Mouse (Mus musculus) lung, embryonic 15.5 days (tissue): ENCODE measurements around the gene Cfap77. TPM values are rescaled to one million over a fixed set of nuclear protein-coding genes. Genes with fewer than 3 reads are reported as not detected.
A peak's percentile ranks its signal among the peaks of the same experiment; 100 is the strongest.

Experiments
- ATAC-seq: fragments of 200-750 bp; cut with Nextera tagmentation; 2 replicates; pipeline ENCODE4 v1.8.0; 2017; ENCODE audit warnings: moderate number of reproducible peaks, borderline replicate concordance; ENCODE audit not compliant: low FRiP score, low TSS enrichment; ENCODE audit errors: extremely low read depth
- H3K27ac ChIP-seq: fragments of 300-500 bp; sonication (generic); 2 replicates; pipeline ENCODE4 v1.5.1; 2015; ENCODE audit warnings: moderate library complexity, mild to moderate bottlenecking, inconsistent platforms
- H3K27me3 ChIP-seq: fragments of 300-500 bp; sonication (generic); 2 replicates; pipeline ENCODE4 v1.6.1; 2015; ENCODE audit warnings: inconsistent platforms
- H3K36me3 ChIP-seq: fragments of 300-500 bp; sonication (generic); 2 replicates; pipeline ENCODE4 v1.6.1; 2015; ENCODE audit warnings: inconsistent platforms
- H3K4me1 ChIP-seq: fragments of 300-500 bp; sonication (generic); 2 replicates; pipeline ENCODE4 v1.6.1; 2015; ENCODE audit warnings: inconsistent platforms
- H3K4me2 ChIP-seq: fragments of 300-500 bp; sonication (generic); 2 replicates; pipeline ENCODE4 v1.6.1; 2015; ENCODE audit warnings: inconsistent platforms, mild to moderate bottlenecking, moderate library complexity
- H3K4me3 ChIP-seq: fragments of 300-500 bp; sonication (generic); 2 replicates; pipeline ENCODE4 v1.5.1; 2015; ENCODE audit warnings: mild to moderate bottlenecking, inconsistent platforms
- H3K9ac ChIP-seq: fragments of 300-500 bp; sonication (generic); 2 replicates; pipeline ENCODE4 v1.6.1; 2015; ENCODE audit warnings: inconsistent platforms
- H3K9me3 ChIP-seq: fragments of 300-500 bp; sonication (generic); 2 replicates; pipeline ENCODE4 v1.6.1; 2016; ENCODE audit warnings: inconsistent platforms
- WGBS: fragments of 180-500 bp; shearing (Covaris S2); methylation state at CpG from one replicate; pipeline ENCODE4 v1.1.7; 2015; 5-methylcytosine and 5-hydroxymethylcytosine counted together
- polyA plus RNA-seq: library from polyadenylated mRNA; unstranded; fragments of >200 nt; fragmentation: Nextera tagmentation; extraction: Ambion mirVana; gene quantifications from 2 replicates; pipeline ENCODE4 v1.2.1, GENCODE M21; 2015

Cfap77 gene
- polyA plus RNA-seq, 1 experiment from 2014 or later, result 0.57 TPM

DNA sequence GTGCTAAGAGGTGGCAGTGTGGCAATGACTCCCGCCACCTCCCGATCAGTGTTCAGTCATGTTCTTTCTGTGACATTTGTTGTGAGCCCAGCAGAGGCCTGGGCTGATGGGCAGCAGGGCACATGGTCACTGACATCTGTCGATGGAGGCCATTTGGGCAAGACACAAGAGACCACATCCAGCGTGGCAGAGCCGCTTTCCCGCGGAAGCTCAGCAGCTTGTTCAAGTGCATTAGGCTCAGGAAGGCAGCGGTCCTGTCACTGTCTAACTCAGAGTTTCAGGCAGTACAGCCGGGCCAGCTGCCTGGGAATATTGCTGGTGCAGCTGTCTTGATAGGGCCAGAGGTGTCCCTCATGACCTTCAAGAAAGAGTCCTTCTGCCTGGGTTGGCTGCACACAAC is 100.3 kb downstream of the Cfap77 start:
- Histone ChIP-seq H3K36me3 (no peaks in the 10 kb centered on the region), H3K4me2 (no peak overlapping the region), H3K9ac (no peak overlapping the region), H3K4me1 (no peaks in the 10 kb centered on the region), H3K4me3 (no peak overlapping the region), H3K9me3 (no peaks in the 10 kb centered on the region), H3K27me3 (no peaks in the 10 kb centered on the region), H3K27ac (no peak overlapping the region)
- 82% methylated on average over 9 of the region's 9 CpGs for WGBS
- ATAC-seq, result no peak

DNA sequence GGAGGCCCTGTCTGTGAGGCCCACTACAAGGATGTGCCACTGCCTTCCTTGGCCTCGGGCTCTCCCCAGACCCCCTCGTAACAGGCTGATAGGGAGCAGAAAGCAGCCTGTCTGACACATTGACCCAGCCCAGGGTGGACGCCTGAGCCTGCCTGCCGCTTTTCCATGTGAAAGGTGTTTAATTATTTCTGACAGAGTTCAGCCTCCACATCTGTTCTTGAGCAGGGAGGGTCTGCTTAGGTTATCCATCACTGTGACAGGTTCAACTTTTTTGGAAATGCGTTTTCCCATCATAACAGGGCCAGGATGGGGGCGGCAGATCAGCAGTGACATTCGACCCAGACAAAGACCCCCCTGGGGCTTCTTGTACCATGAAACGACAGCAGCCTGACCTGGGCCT is 101.9 kb downstream of the Cfap77 start:
- Histone ChIP-seq H3K9me3 (no peaks in the 10 kb centered on the region), H3K4me1 (no peaks in the 10 kb centered on the region), H3K27ac (no peak overlapping the region), H3K27me3 (no peaks in the 10 kb centered on the region), H3K9ac (no peak overlapping the region), H3K4me3 (no peak overlapping the region), H3K4me2 (no peak overlapping the region), H3K36me3 (no peaks in the 10 kb centered on the region)
- no peak for ATAC-seq
- 26% methylated on average over 8 of the region's 8 CpGs for WGBS

DNA sequence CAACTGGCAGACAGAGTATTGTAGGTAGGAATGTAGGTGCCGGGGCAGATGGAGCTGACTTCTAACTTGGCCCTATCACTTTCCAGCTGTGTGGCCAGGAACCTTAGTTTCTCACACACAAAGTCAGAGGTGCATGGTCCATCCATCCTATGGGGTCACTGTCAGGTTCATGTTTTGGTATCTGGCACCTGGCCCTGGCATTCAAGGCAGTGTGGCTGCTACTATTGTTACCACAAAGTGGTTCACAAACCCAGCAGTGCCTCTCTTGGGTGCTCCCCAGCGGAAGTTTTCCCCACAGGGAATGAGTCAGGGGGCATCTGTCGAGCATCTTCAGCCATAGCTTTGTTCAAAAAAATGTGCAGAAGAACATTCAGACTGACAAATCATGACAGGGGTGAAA is 108.6 kb downstream of the Cfap77 start:
- no peaks in the 10 kb centered on the region for H3K4me1 ChIP-seq
- H3K36me3 ChIP-seq, result no peaks in the 10 kb centered on the region
- H3K9me3 ChIP-seq, result no peaks in the 10 kb centered on the region
- H3K27me3 ChIP-seq, result no peaks in the 10 kb centered on the region
- no peak overlapping the region for H3K27ac ChIP-seq
- no peak for ATAC-seq
- H3K4me3 ChIP-seq, result no peak overlapping the region
- 66% methylated on average over 3 of the region's 3 CpGs for WGBS
- no peak overlapping the region for H3K9ac ChIP-seq
- no peak overlapping the region for H3K4me2 ChIP-seq

DNA sequence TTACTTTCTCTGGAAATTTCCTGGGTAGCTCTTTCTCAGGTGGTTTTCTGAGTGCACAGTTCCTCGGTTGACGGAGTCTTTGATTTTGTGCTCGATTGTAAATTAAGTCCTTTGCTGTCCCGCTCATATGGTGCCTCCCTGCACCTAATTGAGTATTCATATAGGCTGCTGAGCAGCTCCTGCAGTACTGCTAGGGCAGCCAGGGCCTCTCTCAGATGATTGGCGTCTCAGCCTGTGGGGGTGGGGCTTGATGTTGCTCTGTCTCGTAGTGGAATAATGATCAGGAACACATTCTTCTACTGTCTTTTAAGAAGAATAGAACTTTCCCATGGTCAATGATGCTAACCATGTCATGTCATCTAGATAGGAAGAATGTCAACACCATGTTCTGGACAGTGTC is 109.5 kb downstream of the Cfap77 start:
- Histone ChIP-seq H3K4me2 (no peak overlapping the region), H3K36me3 (no peaks in the 10 kb centered on the region), H3K27me3 (no peaks in the 10 kb centered on the region), H3K9ac (no peak overlapping the region), H3K4me3 (no peak overlapping the region), H3K27ac (no peak overlapping the region), H3K4me1 (no peaks in the 10 kb centered on the region), H3K9me3 (no peaks in the 10 kb centered on the region)
- ATAC-seq, result no peak
- WGBS, result 63% methylated on average over 6 of the region's 6 CpGs

DNA sequence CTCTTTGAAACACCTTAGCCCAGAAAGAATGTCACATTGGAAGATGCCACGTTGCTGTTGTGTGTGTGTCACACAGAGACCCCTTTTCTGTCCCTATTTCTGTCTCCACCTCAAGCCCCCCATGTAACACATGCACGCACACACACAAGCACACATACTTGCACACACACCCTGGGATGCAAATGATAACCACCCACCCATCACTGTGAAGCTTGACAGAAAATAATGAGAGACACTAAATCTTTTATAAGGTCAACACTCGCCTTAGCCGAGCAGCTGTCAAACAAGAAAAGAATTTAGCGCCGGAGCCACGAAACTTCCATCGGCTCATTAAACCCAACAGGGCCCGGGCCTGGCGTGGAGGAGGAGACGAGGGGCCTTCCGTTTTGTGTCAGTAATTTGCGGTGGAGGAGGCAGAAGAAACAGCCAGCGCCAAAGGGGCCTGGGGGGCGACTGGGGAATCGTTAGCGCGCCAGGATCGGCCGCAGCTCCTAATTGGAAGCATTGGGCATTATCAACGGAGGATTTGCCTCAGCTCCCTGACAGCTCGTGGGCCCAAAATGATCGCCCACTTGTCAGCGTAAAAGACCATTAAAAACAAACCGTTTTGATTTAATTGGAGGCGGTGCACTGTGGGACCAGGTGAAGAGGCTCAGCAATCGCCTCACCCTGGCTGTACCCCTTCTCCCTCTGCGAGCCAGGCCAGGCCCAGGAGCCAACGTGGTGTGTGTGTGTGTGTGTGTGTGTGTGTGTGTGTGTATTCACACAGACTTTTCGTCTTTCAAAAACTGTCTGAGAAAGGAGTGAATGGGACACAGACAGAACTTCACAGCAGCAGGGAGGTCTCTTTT is 111.0 kb downstream of the Cfap77 start:
- 53% methylated on average over 30 of the region's 30 CpGs for WGBS
- H3K27ac ChIP-seq, result no peak overlapping the region
- H3K36me3 ChIP-seq, result no peaks in the 10 kb centered on the region
- H3K27me3 ChIP-seq, result no peaks in the 10 kb centered on the region; the same call in 1 of the 2 replicates
- no peak for ATAC-seq
- H3K4me2 ChIP-seq, result no peak overlapping the region
- no peak overlapping the region for H3K9ac ChIP-seq
- H3K4me3 ChIP-seq, result no peak overlapping the region
- H3K9me3 ChIP-seq, result no peaks in the 10 kb centered on the region
- no peaks in the 10 kb centered on the region for H3K4me1 ChIP-seq

DNA sequence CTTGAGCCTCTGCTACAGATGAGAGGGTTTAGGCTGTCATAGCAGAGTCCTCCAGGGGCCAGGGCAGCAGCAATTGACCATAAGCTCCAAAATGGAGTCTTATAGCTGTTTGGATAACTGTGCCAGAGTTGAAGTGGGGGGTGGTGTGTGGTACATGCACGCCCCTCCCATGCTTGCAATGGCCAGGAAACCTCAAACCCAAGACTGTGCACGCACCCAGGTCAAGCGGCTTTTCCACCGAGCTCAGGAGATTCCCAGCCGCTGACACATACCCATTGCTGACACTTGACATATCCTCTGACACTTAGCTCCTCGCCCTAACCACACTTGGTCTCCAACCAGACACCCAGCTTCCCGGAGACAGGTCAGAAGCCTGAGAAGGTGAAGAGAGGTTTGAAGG is 115.9 kb downstream of the Cfap77 start:
- 55% methylated on average over 7 of the region's 7 CpGs for WGBS
- no peaks in the 10 kb centered on the region for H3K4me1 ChIP-seq
- H3K4me3 ChIP-seq, result no peak overlapping the region
- no peak overlapping the region for H3K4me2 ChIP-seq
- no peak for ATAC-seq
- no peaks in the 10 kb centered on the region for H3K36me3 ChIP-seq
- no peaks in the 10 kb centered on the region for H3K9me3 ChIP-seq
- H3K27me3 ChIP-seq, result no peaks in the 10 kb centered on the region; the same call in 1 of the 2 replicates
- H3K27ac ChIP-seq, result no peak overlapping the region
- no peak overlapping the region for H3K9ac ChIP-seq

DNA sequence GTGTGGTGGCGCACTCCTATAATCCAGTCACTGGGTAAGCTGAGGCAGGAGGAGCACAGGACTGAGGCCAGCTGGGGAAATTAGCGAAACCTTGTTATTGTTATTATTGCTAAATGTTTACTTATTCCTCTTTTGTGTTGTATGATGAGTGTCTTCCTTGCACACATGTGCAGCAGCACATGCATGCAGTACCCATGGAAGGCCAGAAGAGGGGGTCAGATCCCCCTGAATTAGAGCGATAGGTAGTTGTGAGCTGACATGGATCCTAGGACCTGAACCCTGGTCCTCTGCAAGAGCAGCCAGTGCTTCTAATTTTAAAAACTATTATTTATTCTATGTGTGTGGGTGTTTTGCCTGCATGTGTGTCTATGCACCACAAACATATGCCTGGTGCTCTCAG is 124.3 kb downstream of the Cfap77 start:
- no peak overlapping the region for H3K27ac ChIP-seq
- H3K9ac ChIP-seq, result no peak overlapping the region
- ATAC-seq, result no peak
- H3K4me3 ChIP-seq, result no peak overlapping the region
- H3K27me3 ChIP-seq, result no peaks in the 10 kb centered on the region; the same call in 1 of the 2 replicates
- no peaks in the 10 kb centered on the region for H3K4me1 ChIP-seq
- no peaks in the 10 kb centered on the region for H3K9me3 ChIP-seq
- no peak overlapping the region for H3K4me2 ChIP-seq
- 78% methylated on average over 3 of the region's 3 CpGs for WGBS
- H3K36me3 ChIP-seq, result no peaks in the 10 kb centered on the region

DNA sequence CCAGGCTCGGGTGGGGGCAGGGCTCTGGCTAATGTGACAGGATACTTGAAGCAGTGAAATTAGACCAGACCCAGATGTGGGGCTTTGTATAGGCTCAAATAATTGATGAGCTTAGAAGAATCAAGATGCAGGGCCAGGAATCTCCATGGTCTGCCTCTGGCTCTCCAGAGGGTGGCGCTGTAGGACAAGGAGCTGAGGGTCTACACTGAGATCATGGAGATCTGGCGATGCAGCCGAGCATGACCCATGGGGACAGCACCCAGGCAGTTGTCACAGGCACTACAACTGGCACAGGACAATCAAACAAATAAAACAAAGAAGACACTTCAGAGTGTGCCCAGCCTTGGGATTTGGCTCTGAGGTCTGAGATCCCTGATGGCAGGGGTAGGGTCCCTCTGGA is 131.0 kb downstream of the Cfap77 start:
- no peaks in the 10 kb centered on the region for H3K9me3 ChIP-seq
- no peaks in the 10 kb centered on the region for H3K36me3 ChIP-seq
- no peak overlapping the region for H3K4me3 ChIP-seq
- no peak overlapping the region for H3K9ac ChIP-seq
- 1% methylated on average over 4 of the region's 4 CpGs for WGBS
- no peak overlapping the region for H3K4me2 ChIP-seq
- no peak overlapping the region for H3K27ac ChIP-seq
- ATAC-seq, result no peak
- no peaks in the 10 kb centered on the region for H3K4me1 ChIP-seq
- H3K27me3 ChIP-seq, result peaks cover 46% of the 10 kb centered on the region

DNA sequence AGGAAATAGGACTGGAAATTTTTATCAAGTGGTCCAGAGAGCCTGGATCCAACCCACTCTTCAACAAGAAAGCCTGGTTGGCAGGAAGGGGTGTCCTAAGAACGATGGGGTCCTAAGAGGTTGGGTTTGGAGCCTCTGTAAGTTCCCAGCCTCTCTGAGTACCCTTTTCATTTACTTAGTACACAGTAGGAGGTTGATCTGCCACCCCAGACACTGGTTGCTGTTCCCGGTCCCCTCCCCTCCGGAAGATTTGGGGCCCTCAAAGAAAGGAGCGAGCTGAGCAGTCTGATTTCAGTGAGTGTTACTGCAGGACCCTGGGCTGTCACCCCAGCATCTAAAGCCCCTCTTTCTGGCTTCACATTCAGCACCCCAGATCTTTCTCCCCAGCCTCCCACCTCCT is 135.9 kb downstream of the Cfap77 start:
- H3K4me1 ChIP-seq, result peaks cover 6% of the 10 kb centered on the region; the same call in 1 of the 2 replicates
- 3% methylated on average over 4 of the region's 4 CpGs for WGBS
- peaks cover 95% of the 10 kb centered on the region for H3K27me3 ChIP-seq
- H3K9me3 ChIP-seq, result no peaks in the 10 kb centered on the region
- H3K4me3 ChIP-seq, result no peak overlapping the region
- H3K27ac ChIP-seq, result no peak overlapping the region
- no peaks in the 10 kb centered on the region for H3K36me3 ChIP-seq
- no peak overlapping the region for H3K9ac ChIP-seq
- H3K4me2 ChIP-seq, result no peak overlapping the region
- ATAC-seq, result no peak

DNA sequence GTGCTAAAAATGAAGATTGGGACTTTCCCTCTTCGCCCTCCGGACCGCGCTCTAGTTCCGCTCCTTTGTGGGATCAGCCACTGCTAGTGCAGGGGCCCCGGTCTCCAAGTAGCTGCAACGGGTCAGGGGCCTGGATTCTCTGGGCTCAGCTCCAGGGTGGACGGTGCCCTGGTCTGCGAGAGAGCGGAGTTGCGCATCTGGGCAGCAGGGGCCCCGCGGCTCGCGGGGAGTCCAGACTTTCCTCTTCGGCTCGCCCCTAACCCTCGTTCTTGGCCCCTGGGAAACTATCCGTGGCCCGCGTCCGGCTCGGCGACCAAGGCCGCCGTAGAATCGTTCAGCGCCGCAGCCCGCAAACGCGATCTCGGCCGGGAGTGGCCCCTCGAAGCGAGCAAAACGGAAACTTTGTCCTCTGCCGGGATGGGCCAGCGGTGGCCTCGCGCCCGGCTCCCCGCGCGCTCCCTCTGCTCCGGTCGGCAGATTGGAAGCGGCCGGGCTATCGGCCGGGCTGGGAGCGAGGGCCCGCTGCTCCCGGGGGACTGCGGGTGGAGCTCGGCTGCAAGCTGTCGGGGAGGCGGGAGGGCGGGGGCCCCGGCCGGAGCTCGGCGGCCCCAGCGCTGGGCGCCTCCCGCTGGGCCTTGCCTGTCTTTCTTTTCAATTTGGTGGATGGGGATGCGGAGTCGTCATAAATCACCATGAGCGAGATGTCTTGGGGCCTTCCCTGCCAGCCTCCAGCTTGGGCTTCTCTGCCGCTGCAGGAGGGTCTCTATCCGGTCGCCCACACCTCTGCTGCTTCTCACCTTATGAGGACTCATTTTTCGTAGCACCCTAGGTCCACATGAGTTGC is 137.1 kb downstream of the Cfap77 start:
- WGBS, result 2% methylated on average over 73 of the region's 73 CpGs
- Histone ChIP-seq H3K4me1 (peaks cover 6% of the 10 kb centered on the region; the same call in 1 of the 2 replicates), H3K4me2 (peak overlapping the region; percentile 31), H3K4me3 (peak overlapping the region; percentile 4; the same call in 1 of the 2 replicates), H3K9ac (no peak overlapping the region), H3K27ac (no peak overlapping the region), H3K36me3 (no peaks in the 10 kb centered on the region), H3K9me3 (no peaks in the 10 kb centered on the region), H3K27me3 (peaks cover 97% of the 10 kb centered on the region)
- ATAC-seq, result no peak

DNA sequence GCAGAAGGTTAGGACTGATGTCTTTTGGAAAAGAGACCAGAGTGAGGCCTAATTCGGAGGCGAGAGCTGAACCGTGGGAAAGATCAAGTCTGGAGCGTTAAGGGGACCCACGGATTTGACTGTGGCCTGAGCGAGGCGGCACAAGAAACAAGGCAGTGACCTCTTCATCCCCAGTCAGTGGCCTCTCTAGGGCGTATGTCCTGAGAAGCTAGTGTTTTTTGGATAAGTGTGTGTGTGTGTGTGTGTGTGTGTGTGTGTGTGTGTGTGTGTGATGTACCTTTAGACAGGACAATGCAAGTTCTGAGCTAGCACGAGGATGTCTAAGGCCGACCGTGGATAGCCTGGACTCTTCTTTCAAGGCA is 137.7 kb downstream of the Cfap77 start:
- Histone ChIP-seq H3K36me3 (no peaks in the 10 kb centered on the region), H3K4me2 (peak overlapping the region; percentile 31; the same call in 1 of the 2 replicates), H3K9me3 (no peaks in the 10 kb centered on the region), H3K4me3 (no peak overlapping the region), H3K27ac (no peak overlapping the region), H3K4me1 (peaks cover 6% of the 10 kb centered on the region; the same call in 1 of the 2 replicates), H3K27me3 (peaks cover 97% of the 10 kb centered on the region), H3K9ac (no peak overlapping the region)
- 6% methylated on average over 11 of the region's 11 CpGs for WGBS
- no peak for ATAC-seq

DNA sequence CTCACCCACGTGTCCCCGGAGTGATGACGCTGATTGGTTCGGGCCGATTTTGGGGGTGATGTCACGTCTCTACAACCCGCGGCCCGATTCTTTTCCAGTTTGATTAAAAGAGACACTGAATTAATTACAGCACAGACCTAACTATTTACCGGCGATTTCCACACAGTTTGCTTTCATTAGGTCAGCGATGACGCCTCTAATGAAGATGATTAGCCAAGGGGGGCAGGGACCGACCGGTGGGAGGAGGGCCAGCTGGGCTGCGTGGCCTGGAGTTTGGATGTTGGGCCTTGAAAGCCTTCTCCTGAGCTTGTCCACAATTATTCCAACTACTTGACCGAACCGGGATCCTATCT is 138.4 kb downstream of the Cfap77 start, which contains the start of gene Barhl1:
Barhl1 (minus strand) TSS at position 156 of the 353 bp plus-strand sequence.
- no peak within 1 kb of the TSS for H3K27ac ChIP-seq
- H3K27me3 ChIP-seq, result peaks cover 97% of the 10 kb centered on the region
- WGBS, result 4% methylated on average over 18 of the region's 18 CpGs
- H3K4me2 ChIP-seq, result peak within 1 kb of the TSS; percentile 31; the same call in 1 of the 2 replicates
- H3K4me1 ChIP-seq, result peaks cover 6% of the 10 kb centered on the region; the same call in 1 of the 2 replicates
- H3K9me3 ChIP-seq, result no peaks in the 10 kb centered on the region
- ATAC-seq, result no peak
- H3K9ac ChIP-seq, result no peak within 1 kb of the TSS
- H3K36me3 ChIP-seq, result no peaks in the 10 kb centered on the region
- H3K4me3 ChIP-seq, result 0 out of 2 replicates have a peak within 1 kb of the TSS, but pooled peaks have one; percentile 4
